Mouse (Mus musculus) MEL (cell line): ENCODE measurements around the gene Pmm2. TPM values are rescaled to one million over a fixed set of nuclear protein-coding genes. Genes with fewer than 3 reads are reported as not detected.

Experiments used
- DNase-seq: peaks from one replicate; pipeline ENCODE4 v3.0.0; 2011; ENCODE audit warnings: low read depth, low spot score
- H3K27ac ChIP-seq: 2 replicates; pipeline ENCODE4 v1.5.1; 2012; ENCODE audit warnings: low read depth, mild to moderate bottlenecking, control low read depth, low read length, moderate library complexity; ENCODE audit not compliant: control insufficient read depth
- H3K27me3 ChIP-seq, 2 experiments: fragments of 150-350 bp in 1 of 2; sonication (generic) in 1 of 2; 2 replicates each; pipeline ENCODE4 v1.6.1; 2012; ENCODE audit warnings: low read length in 2 of 2, mild to moderate bottlenecking in 2 of 2, improper control_type of control experiment in 1 of 2, moderate library complexity in 1 of 2; ENCODE audit not compliant: insufficient read depth in 2 of 2, control insufficient read depth in 1 of 2
- H3K36me3 ChIP-seq, 2 experiments: 2 replicates each; pipeline ENCODE4 v1.6.1; 2012 to 2014; ENCODE audit warnings: low read length in 2 of 2, improper control_type of control experiment in 1 of 2, inconsistent platforms in 1 of 2, mild to moderate bottlenecking in 1 of 2; ENCODE audit not compliant: insufficient read depth in 2 of 2, control insufficient read depth in 1 of 2
- H3K4me1 ChIP-seq, 2 experiments: fragments of 150-350 bp in 1 of 2; sonication (generic) in 1 of 2; 2 replicates each; pipeline ENCODE4 v1.6.1; 2012; ENCODE audit warnings: low read length in 2 of 2, improper control_type of control experiment in 1 of 2, mild to moderate bottlenecking in 1 of 2; ENCODE audit not compliant: insufficient read depth in 2 of 2, control insufficient read depth in 1 of 2
- H3K4me3 ChIP-seq, 2 experiments: fragments of 150-350 bp in 1 of 2; sonication (generic) in 1 of 2; 2 replicates each; pipeline ENCODE4 v1.5.1; 2012; ENCODE audit warnings: low read depth in 2 of 2, low read length in 2 of 2, mild to moderate bottlenecking in 2 of 2, moderate library complexity in 2 of 2, control low read depth in 1 of 2, improper control_type of control experiment in 1 of 2; ENCODE audit not compliant: control insufficient read depth in 1 of 2, insufficient read depth in 1 of 2
- H3K79me2 ChIP-seq: 2 replicates; pipeline ENCODE4 v1.6.1; 2012; ENCODE audit warnings: mild to moderate bottlenecking, low read length, moderate library complexity; ENCODE audit not compliant: control insufficient read depth, poor library complexity, insufficient read depth
- H3K9ac ChIP-seq: 2 replicates; pipeline ENCODE4 v1.6.1; 2012; ENCODE audit warnings: low read depth, mild to moderate bottlenecking, control low read depth, low read length, moderate library complexity; ENCODE audit not compliant: control insufficient read depth, poor library complexity, severe bottlenecking
- H3K9me3 ChIP-seq: fragments of 150-350 bp; sonication (generic); replicated peaks from 2 replicates; pipeline ENCODE4 v1.6.1; 2012; ENCODE audit warnings: mild to moderate bottlenecking, low read length, improper control_type of control experiment, moderate library complexity; ENCODE audit not compliant: insufficient read depth
- CHD1 ChIP-seq: IDR thresholded peaks from 2 replicates; pipeline ENCODE4 v1.6.1; 2012; ENCODE audit warnings: low read depth, mild to moderate bottlenecking, inconsistent platforms, low read length, improper control_type of control experiment
- CHD2 ChIP-seq: IDR thresholded peaks from 2 replicates; pipeline ENCODE4 v1.6.1; 2011; ENCODE audit warnings: low read length, improper control_type of control experiment
- CTCF ChIP-seq, 3 experiments: IDR thresholded peaks in 2 of 3; conservative IDR thresholded peaks in 1 of 3; 2 replicates each; pipeline ENCODE4 v1.5.1; 2011 to 2012; ENCODE audit warnings: low read length in 3 of 3, low read depth in 2 of 3, mild to moderate bottlenecking in 2 of 3, improper control_type of control experiment in 1 of 3, inconsistent platforms in 1 of 3, mixed read lengths in 1 of 3, moderate library complexity in 1 of 3; ENCODE audit not compliant: control insufficient read depth in 1 of 3, insufficient read depth in 1 of 3, poor library complexity in 1 of 3, severe bottlenecking in 1 of 3
- ELF1 ChIP-seq: IDR thresholded peaks from 2 replicates; pipeline ENCODE4 v1.6.1; 2014; ENCODE audit warnings: low read depth, mild to moderate bottlenecking, inconsistent platforms, low read length, improper control_type of control experiment, moderate library complexity
- EP300 ChIP-seq, 2 experiments: IDR thresholded peaks; 2 replicates each; pipeline ENCODE4 v1.6.1; 2011; ENCODE audit warnings: improper control_type of control experiment in 2 of 2, low read length in 2 of 2, low read depth in 1 of 2, mild to moderate bottlenecking in 1 of 2
- ETS1 ChIP-seq: IDR thresholded peaks from 2 replicates; pipeline ENCODE4 v1.6.1; 2012; ENCODE audit warnings: low read depth, mild to moderate bottlenecking, inconsistent platforms, low read length, improper control_type of control experiment, moderate library complexity
- GABPA ChIP-seq: IDR thresholded peaks from 2 replicates; pipeline ENCODE4 v1.6.1; 2012; ENCODE audit warnings: low read depth, mild to moderate bottlenecking, inconsistent platforms, low read length, improper control_type of control experiment, moderate library complexity
- GATA1 ChIP-seq: IDR thresholded peaks from 2 replicates; pipeline ENCODE4 v1.6.1; 2011; ENCODE audit warnings: low read depth, low read length, improper control_type of control experiment
- HCFC1 ChIP-seq: IDR thresholded peaks from 2 replicates; pipeline ENCODE4 v1.6.1; 2012; ENCODE audit warnings: low read depth, mild to moderate bottlenecking, inconsistent platforms, low read length, improper control_type of control experiment, moderate library complexity
- JUND ChIP-seq: IDR thresholded peaks from 2 replicates; pipeline ENCODE4 v1.6.1; 2011; ENCODE audit warnings: low read depth, mild to moderate bottlenecking, improper control_type of control experiment, low read length
- KAT2A ChIP-seq: conservative IDR thresholded peaks from 2 replicates; pipeline ENCODE4 v1.6.1; 2012; ENCODE audit warnings: low read depth, low read length, improper control_type of control experiment, inconsistent platforms
- MAFK ChIP-seq: IDR thresholded peaks from 2 replicates; pipeline ENCODE4 v1.6.1; 2011; ENCODE audit warnings: low read depth, mild to moderate bottlenecking, low read length, improper control_type of control experiment, borderline replicate concordance
- MAX ChIP-seq: IDR thresholded peaks from 2 replicates; pipeline ENCODE4 v1.6.1; 2011; ENCODE audit warnings: low read length, improper control_type of control experiment
- MAZ ChIP-seq: IDR thresholded peaks from 2 replicates; pipeline ENCODE4 v1.6.1; 2012; ENCODE audit warnings: low read depth, mild to moderate bottlenecking, inconsistent platforms, low read length, improper control_type of control experiment
- MEF2A ChIP-seq: IDR thresholded peaks from 2 replicates; pipeline ENCODE4 v1.6.1; 2014; ENCODE audit warnings: low read depth, mild to moderate bottlenecking, inconsistent platforms, low read length, improper control_type of control experiment; ENCODE audit not compliant: poor library complexity, insufficient replicate concordance, severe bottlenecking; ENCODE audit errors: extremely low read depth
- MXI1 ChIP-seq: IDR thresholded peaks from 2 replicates; pipeline ENCODE4 v1.6.1; 2011; ENCODE audit warnings: mild to moderate bottlenecking, low read depth, low read length, improper control_type of control experiment
- MYB ChIP-seq: IDR thresholded peaks from 2 replicates; pipeline ENCODE4 v1.6.1; 2011; ENCODE audit warnings: mild to moderate bottlenecking, low read depth, low read length, improper control_type of control experiment
- MYC ChIP-seq: IDR thresholded peaks from 2 replicates; pipeline ENCODE4 v1.6.1; 2011; ENCODE audit warnings: low read depth, mild to moderate bottlenecking, low read length, improper control_type of control experiment, moderate library complexity
- NELFE ChIP-seq: IDR thresholded peaks from 2 replicates; pipeline ENCODE4 v1.6.1; 2011; ENCODE audit warnings: low read depth, low read length, improper control_type of control experiment
- NRF1 ChIP-seq: IDR thresholded peaks from 2 replicates; pipeline ENCODE4 v1.6.1; 2014; ENCODE audit warnings: low read depth, mild to moderate bottlenecking, inconsistent platforms, low read length, improper control_type of control experiment, moderate library complexity; ENCODE audit not compliant: poor library complexity, insufficient read depth, severe bottlenecking
- POLR2AphosphoS2 ChIP-seq: IDR thresholded peaks from 2 replicates; pipeline ENCODE4 v1.6.1; 2011; ENCODE audit warnings: low read length, improper control_type of control experiment
- POLR2AphosphoS5 ChIP-seq: IDR thresholded peaks from 2 replicates; pipeline ENCODE4 v1.6.1; 2012; ENCODE audit warnings: low read depth, borderline replicate concordance, mild to moderate bottlenecking, inconsistent platforms, low read length, moderate library complexity, mixed read lengths
- RAD21 ChIP-seq: IDR thresholded peaks from 2 replicates; pipeline ENCODE4 v1.6.1; 2011; ENCODE audit warnings: mild to moderate bottlenecking, low read depth, low read length, improper control_type of control experiment
- RCOR1 ChIP-seq: IDR thresholded peaks from 2 replicates; pipeline ENCODE4 v1.6.1; 2012; ENCODE audit warnings: low read depth, mild to moderate bottlenecking, inconsistent platforms, low read length, improper control_type of control experiment
- SIN3A ChIP-seq: IDR thresholded peaks from 2 replicates; pipeline ENCODE4 v1.6.1; 2012; ENCODE audit warnings: low read length, improper control_type of control experiment, inconsistent platforms
- SMC3 ChIP-seq: IDR thresholded peaks from 2 replicates; pipeline ENCODE4 v1.6.1; 2011; ENCODE audit warnings: low read depth, low read length, improper control_type of control experiment
- TAL1 ChIP-seq: IDR thresholded peaks from 2 replicates; pipeline ENCODE4 v1.6.1; 2012; ENCODE audit warnings: mild to moderate bottlenecking, inconsistent platforms, low read length, moderate library complexity, mixed read lengths
- TBP ChIP-seq: IDR thresholded peaks from 2 replicates; pipeline ENCODE4 v1.8.0; 2011; ENCODE audit warnings: low read depth, low read length, improper control_type of control experiment
- TCF12 ChIP-seq: IDR thresholded peaks from 2 replicates; pipeline ENCODE4 v1.6.1; 2014; ENCODE audit warnings: low read depth, mild to moderate bottlenecking, inconsistent platforms, low read length, improper control_type of control experiment, moderate library complexity
- UBTF ChIP-seq: IDR thresholded peaks from 2 replicates; pipeline ENCODE4 v1.6.1; 2012; ENCODE audit warnings: low read depth, mild to moderate bottlenecking, inconsistent platforms, low read length, improper control_type of control experiment, moderate library complexity, borderline replicate concordance; ENCODE audit not compliant: insufficient read depth
- USF1 ChIP-seq: IDR thresholded peaks from 2 replicates; pipeline ENCODE4 v1.6.1; 2014; ENCODE audit warnings: low read depth, mild to moderate bottlenecking, inconsistent platforms, low read length, improper control_type of control experiment, moderate library complexity
- USF2 ChIP-seq, 2 experiments: IDR thresholded peaks; 2 replicates each; pipeline ENCODE4 v1.6.1; 2011 to 2012; ENCODE audit warnings: improper control_type of control experiment in 2 of 2, low read length in 2 of 2, borderline replicate concordance in 1 of 2, inconsistent platforms in 1 of 2, low read depth in 1 of 2, mild to moderate bottlenecking in 1 of 2; ENCODE audit not compliant: insufficient read depth in 1 of 2
- ZC3H11A ChIP-seq: IDR thresholded peaks from 2 replicates; pipeline ENCODE4 v1.6.1; 2012; ENCODE audit warnings: low read depth, mild to moderate bottlenecking, inconsistent platforms, low read length, improper control_type of control experiment
- ZKSCAN1 ChIP-seq: IDR thresholded peaks from 2 replicates; pipeline ENCODE4 v1.6.1; 2012; ENCODE audit warnings: low read depth, mild to moderate bottlenecking, inconsistent platforms, low read length, improper control_type of control experiment, moderate library complexity
- ZMIZ1 ChIP-seq: IDR thresholded peaks from 2 replicates; pipeline ENCODE4 v1.6.1; 2012; ENCODE audit warnings: low read depth, mild to moderate bottlenecking, inconsistent platforms, low read length, improper control_type of control experiment, moderate library complexity
- ZNF384 ChIP-seq: IDR thresholded peaks from 2 replicates; pipeline ENCODE4 v1.6.1; 2012; ENCODE audit warnings: low read depth, mild to moderate bottlenecking, inconsistent platforms, low read length, improper control_type of control experiment
- polyA plus RNA-seq, 2 experiments: library from polyadenylated mRNA; stranded (reverse) in 1 of 2; unstranded in 1 of 2; fragments of >175 nt in 1 of 2; fragments of >200 nt in 1 of 2; gene quantifications; 2 replicates each; pipeline versions ENCODE4 v1.2.1 to v1.2.4; 2012; ENCODE audit warnings: low replicate concordance in 2 of 2, low read depth in 1 of 2; ENCODE audit not compliant: insufficient read length in 2 of 2, insufficient read depth in 1 of 2, missing spikeins in 1 of 2
- total RNA-seq: library from RNA; depleted of rRNA; stranded (reverse); fragments of 300-350 nt; gene quantifications from 2 replicates; pipeline ENCODE4 v1.2.3, GENCODE M21; 2012

Pmm2 gene
- total and polyA plus RNA-seq, 3 experiments: 53.4 to 96.0 TPM; not detected in 1

DNA sequence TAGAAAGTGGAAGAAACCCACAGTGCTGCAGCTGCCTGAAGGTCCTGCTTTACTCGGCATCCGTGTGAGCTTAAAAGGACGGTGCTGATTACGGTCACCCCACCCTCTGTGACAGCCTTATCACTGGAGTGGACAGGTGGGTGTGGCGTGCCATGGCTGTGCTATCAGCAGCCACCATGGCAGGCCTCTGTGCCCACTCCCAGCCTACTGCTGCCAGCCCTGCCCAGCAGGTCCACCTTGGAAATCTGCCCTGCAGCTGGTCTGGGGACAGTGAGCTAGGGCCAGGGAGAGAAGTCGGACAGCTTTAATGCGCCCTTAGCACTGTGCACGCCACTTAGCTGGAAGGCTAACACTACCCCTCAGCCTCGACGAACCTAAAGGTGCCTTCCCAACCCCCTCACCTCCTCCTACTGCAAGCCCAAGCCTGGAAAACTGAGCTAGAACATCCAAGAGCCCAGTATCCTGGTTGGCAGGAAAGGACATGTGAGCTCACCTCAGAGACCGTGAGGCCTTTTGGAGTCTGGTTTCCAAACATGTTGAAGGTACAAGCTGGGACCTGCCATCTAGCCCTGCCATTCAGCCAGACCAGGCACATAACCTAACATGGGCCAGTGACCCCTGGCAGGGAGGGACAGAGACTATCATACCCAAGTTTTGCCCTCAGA, 49.5 kb downstream of the Pmm2 start:
- no peaks in the 10 kb centered on the region for H3K79me2 ChIP-seq
- peak overlapping the region; percentile 38 for H3K9ac ChIP-seq
- H3K27me3 ChIP-seq: no peaks in the 10 kb centered on the region
- peak overlapping the region; percentile 51 for H3K27ac ChIP-seq
- H3K4me3 ChIP-seq: no peak overlapping the region
- H3K9me3 ChIP-seq: no peaks in the 10 kb centered on the region
- peaks cover 0 to 16% of the 10 kb centered on the region in 2 experiments; a peak in 2 of 4 replicates for H3K4me1 ChIP-seq
- peak; percentile 74 for DNase-seq
- peaks cover 7 to 11% of the 10 kb centered on the region in 2 experiments; a peak in 3 of 4 replicates for H3K36me3 ChIP-seq
- no peak for TF ChIP-seq JUND
- no peak for TF ChIP-seq NRF1
- peak; percentile 75 to 89 for TF ChIP-seq EP300 (IDR thresholded peaks at IDR 0.05; ENCODE audit: low read depth in 1 of 2, low read length in 2 of 2)
- TF ChIP-seq USF2 (IDR thresholded peaks at IDR 0.05; ENCODE audit: borderline replicate concordance in 1 of 2, insufficient read depth in 1 of 2, low read depth in 1 of 2, low read length in 2 of 2): no peak
- peak; percentile 33; the same call in 1 of the 2 replicates for TF ChIP-seq MAZ
- no peak for TF ChIP-seq CHD2
- TF ChIP-seq GABPA: no peak
- TF ChIP-seq RCOR1: 0 out of 2 replicates have a peak, but pooled peaks have one; percentile 38
- TF ChIP-seq ZKSCAN1: no peak
- no peak for TF ChIP-seq UBTF
- TF ChIP-seq USF1: no peak
- TF ChIP-seq MYB: no peak
- TF ChIP-seq TBP: no peak
- TF ChIP-seq MAFK: no peak
- TF ChIP-seq SIN3A: peak; percentile 58
- peak; percentile 30; the same call in 1 of the 2 replicates for TF ChIP-seq MXI1
- TF ChIP-seq RAD21: no peak
- no peak for TF ChIP-seq ZC3H11A
- TF ChIP-seq KAT2A: no peak
- TF ChIP-seq ZNF384: no peak
- TF ChIP-seq POLR2AphosphoS2: peak; percentile 64; the same call in 1 of the 2 replicates
- TF ChIP-seq ETS1: peak; percentile 53; the same call in 1 of the 2 replicates
- peak; percentile 84 for TF ChIP-seq GATA1
- no peak for TF ChIP-seq CTCF (IDR thresholded peaks at IDR 0.05 in 2 of 3, conservative IDR thresholded peaks at IDR 0.05 in 1 of 3; ENCODE audit: control insufficient read depth in 1 of 3, insufficient read depth in 1 of 3, low read depth in 2 of 3, low read length in 3 of 3, poor library complexity in 1 of 3, severe bottlenecking in 1 of 3)
- no peak for TF ChIP-seq ZMIZ1
- TF ChIP-seq TCF12: peak; percentile 91
- TF ChIP-seq MYC: no peak
- peak; percentile 69 for TF ChIP-seq TAL1
- no peak for TF ChIP-seq HCFC1
- TF ChIP-seq SMC3: no peak
- TF ChIP-seq CHD1: no peak
- no peak for TF ChIP-seq MEF2A
- no peak for TF ChIP-seq POLR2AphosphoS5
- no peak for TF ChIP-seq ELF1
- no peak for TF ChIP-seq MAX
- TF ChIP-seq NELFE: no peak
